Mouse (Mus musculus) intestine, embryonic 14.5 days (tissue): ENCODE data around the gene Efs. TPM values are rescaled to one million over a fixed set of nuclear protein-coding genes. Genes with fewer than 3 reads are reported as not detected.
A peak's percentile ranks its signal among the peaks of the same experiment; 100 is the strongest.

Experiments
- ATAC-seq: fragments of 200-750 bp; cut with Nextera tagmentation; replicated peaks from 2 replicates; pipeline ENCODE4 v1.8.0; 2017; ENCODE audit warnings: low read depth, moderate number of reproducible peaks, moderate TSS enrichment, moderate library complexity; ENCODE audit not compliant: low FRiP score, low TSS enrichment
- DNase-seq: peaks from one replicate; pipeline ENCODE4 v3.0.0-alpha.2; 2018; ENCODE audit warnings: low spot score
- H3K27ac ChIP-seq: fragments of 300-500 bp; sonication (generic); 2 replicates; pipeline ENCODE4 v1.5.1; 2014; ENCODE audit warnings: low read depth, mild to moderate bottlenecking, control low read depth
- H3K27me3 ChIP-seq: fragments of 300-500 bp; sonication (generic); replicated peaks from 2 replicates; pipeline ENCODE4 v1.6.1; 2014; ENCODE audit warnings: low read length, control low read depth; ENCODE audit not compliant: control insufficient read depth, insufficient read depth
- H3K36me3 ChIP-seq: fragments of 300-500 bp; sonication (generic); 2 replicates; pipeline ENCODE4 v1.6.1; 2014; ENCODE audit warnings: low read length, control low read depth; ENCODE audit not compliant: control insufficient read depth, insufficient read depth
- H3K4me1 ChIP-seq: fragments of 300-500 bp; sonication (generic); replicated peaks from 2 replicates; pipeline ENCODE4 v1.6.1; 2014; ENCODE audit warnings: low read length, control low read depth, mixed read lengths; ENCODE audit not compliant: control insufficient read depth, insufficient read depth
- H3K4me2 ChIP-seq: fragments of 300-500 bp; sonication (generic); 2 replicates; pipeline ENCODE4 v1.6.1; 2014; ENCODE audit warnings: low read length
- H3K4me3 ChIP-seq: fragments of 300-500 bp; sonication (generic); 2 replicates; pipeline ENCODE4 v1.5.1; 2014; ENCODE audit warnings: low read depth, low read length, control low read depth, mixed read lengths
- H3K9ac ChIP-seq: fragments of 300-500 bp; sonication (generic); 2 replicates; pipeline ENCODE4 v1.6.1; 2014; ENCODE audit warnings: mild to moderate bottlenecking, low read length
- H3K9me3 ChIP-seq: fragments of 300-500 bp; sonication (generic); 2 replicates; pipeline ENCODE4 v1.6.1; 2016; ENCODE audit warnings: low read length, control low read depth; ENCODE audit not compliant: control insufficient read depth
- WGBS: fragments of 180-500 bp; shearing (Covaris S2); extraction: QIAGEN DNeasy Blood & Tissue Kit; methylation state at CpG from one replicate; pipeline ENCODE4 v1.1.7; 2014; 5-methylcytosine and 5-hydroxymethylcytosine counted together
- polyA plus RNA-seq: library from polyadenylated mRNA; unstranded; fragments of >200 nt; fragmentation: Nextera tagmentation; extraction: Ambion mirVana; gene quantifications from 2 replicates; pipeline ENCODE4 v1.2.1, GENCODE M21; 2014

Gene Efs
- polyA plus RNA-seq, 1 experiment from 2014 or later = 31.6 TPM

- Histone ChIP-seq H3K4me2 (0 out of 2 replicates have a peak within 1 kb of the TSS, but pooled peaks have one; percentile 4), H3K9me3 (no peaks in the 10 kb centered on the region), H3K36me3 (no peaks in the 10 kb centered on the region), H3K9ac (0 out of 2 replicates have a peak within 1 kb of the TSS, but pooled peaks have one; percentile 11), H3K4me3 (no peak within 1 kb of the TSS), H3K4me1 (peaks cover 11% of the 10 kb centered on the region), H3K27me3 (no peaks in the 10 kb centered on the region), H3K27ac (peak within 1 kb of the TSS; percentile 75)
- 37% methylated on average over 8 of the region's 8 CpGs for WGBS
- DNase-seq = no peak
- peak; percentile 32; the same call in 1 of the 2 replicates for ATAC-seq
Observed at GRCm38 (mm10) chr14:54935904-54936830, 10.2 kb upstream of the Efs start, which contains the start of gene Cmtm5. Gene Cmtm5, plus strand, starts transcription at chr14:54936261.

- no peak within 1 kb of the TSS for H3K27ac ChIP-seq
- H3K36me3 ChIP-seq = no peaks in the 10 kb centered on the region
- H3K9ac ChIP-seq = no peak within 1 kb of the TSS
- H3K4me1 ChIP-seq = peaks cover 19% of the 10 kb centered on the region
- no peaks in the 10 kb centered on the region for H3K9me3 ChIP-seq
- H3K4me3 ChIP-seq = no peak within 1 kb of the TSS
- ATAC-seq (no peak), DNase-seq (no peak)
- no peak within 1 kb of the TSS; the same call in 1 of the 2 replicates for H3K4me2 ChIP-seq
- no peaks in the 10 kb centered on the region for H3K27me3 ChIP-seq
- 28% methylated on average over 6 of the region's 6 CpGs for whole genome bisulfite sequencing
Observed at GRCm38 (mm10) chr14:54932645-54933150, 6.8 kb upstream of the Efs start, which contains the start of gene Il25. Gene Il25, plus strand, starts transcription at chr14:54932695.

- Histone ChIP-seq H3K36me3 (no peaks in the 10 kb centered on the region), H3K27me3 (no peaks in the 10 kb centered on the region), H3K4me2 (no peak overlapping the region), H3K27ac (no peak overlapping the region), H3K9ac (no peak overlapping the region), H3K4me3 (no peak overlapping the region), H3K9me3 (no peaks in the 10 kb centered on the region), H3K4me1 (peaks cover 21% of the 10 kb centered on the region)
- DNase-seq = no peak
- WGBS = 43% methylated on average over 2 of the region's 2 CpGs
- no peak for ATAC-seq
Observed at GRCm38 (mm10) chr14:54930431-54930830, 4.5 kb upstream of the Efs start.

GRCm38 (mm10) chr14:54929801-54930200 lies 3.9 kb upstream of the Efs start:
- H3K9ac ChIP-seq = no peak overlapping the region
- no peak overlapping the region for H3K27ac ChIP-seq
- peaks cover 23% of the 10 kb centered on the region for H3K4me1 ChIP-seq
- no peaks in the 10 kb centered on the region for H3K27me3 ChIP-seq
- no peaks in the 10 kb centered on the region for H3K9me3 ChIP-seq
- no peak overlapping the region for H3K4me2 ChIP-seq
- no peak overlapping the region for H3K4me3 ChIP-seq
- WGBS = 70% methylated on average over 5 of the region's 5 CpGs
- ATAC-seq (no peak), DNase-seq (no peak)
- H3K36me3 ChIP-seq = no peaks in the 10 kb centered on the region

GRCm38 (mm10) chr14:54927296-54927695 lies 1.4 kb upstream of the Efs start:
- Histone ChIP-seq H3K9me3 (no peaks in the 10 kb centered on the region), H3K4me3 (peak overlapping the region; percentile 68), H3K27me3 (no peaks in the 10 kb centered on the region), H3K9ac (peak overlapping the region; percentile 82), H3K4me1 (peaks cover 30% of the 10 kb centered on the region), H3K27ac (peak overlapping the region; percentile 99), H3K36me3 (no peaks in the 10 kb centered on the region), H3K4me2 (peak overlapping the region; percentile 91)
- WGBS = 17% methylated on average over 7 of the region's 7 CpGs
- ATAC-seq (no peak), DNase-seq (no peak)

- 1% methylated on average over 52 of the region's 58 CpGs for WGBS
- peak overlapping the region; percentile 82 for H3K9ac ChIP-seq
- peak overlapping the region; percentile 91 for H3K4me2 ChIP-seq
- peak; percentile 86 for DNase-seq
- H3K4me1 ChIP-seq = peaks cover 30% of the 10 kb centered on the region
- H3K9me3 ChIP-seq = peaks cover 5% of the 10 kb centered on the region
- no peaks in the 10 kb centered on the region for H3K27me3 ChIP-seq
- H3K4me3 ChIP-seq = peak overlapping the region; percentile 68
- no peaks in the 10 kb centered on the region; the same call in 1 of the 2 replicates for H3K36me3 ChIP-seq
- ATAC-seq = peak; percentile 79
- peak overlapping the region; percentile 99 for H3K27ac ChIP-seq
Observed at GRCm38 (mm10) chr14:54926401-54927158, 654 bp upstream of the Efs start.

- H3K4me1 ChIP-seq = peaks cover 26% of the 10 kb centered on the region
- peak overlapping the region; percentile 68 for H3K4me3 ChIP-seq
- peak overlapping the region; percentile 82 for H3K9ac ChIP-seq
- H3K4me2 ChIP-seq = peak overlapping the region; percentile 91
- ATAC-seq (peak; percentile 32), DNase-seq (peak; percentile 73)
- WGBS = 14% methylated on average over 7 of the region's 7 CpGs
- peaks cover 14% of the 10 kb centered on the region for H3K36me3 ChIP-seq
- peak overlapping the region; percentile 99 for H3K27ac ChIP-seq
- no peaks in the 10 kb centered on the region for H3K27me3 ChIP-seq
- peaks cover 9% of the 10 kb centered on the region for H3K9me3 ChIP-seq
Observed at GRCm38 (mm10) chr14:54924641-54925348, 1.1 kb downstream of the Efs start.
